Mouse (Mus musculus) heart, embryonic 13.5 days (tissue): Measurements from ENCODE around the gene Trappc3. TPM values are rescaled to one million over a fixed set of nuclear protein-coding genes. Genes with fewer than 3 reads are reported as not detected.

Source experiments
- ATAC-seq: fragments of 200-750 bp; cut with Nextera tagmentation; 2 replicates; pipeline ENCODE4 v1.8.0; 2017; ENCODE audit warnings: moderate TSS enrichment; ENCODE audit not compliant: insufficient number of reproducible peaks, low FRiP score, low TSS enrichment; ENCODE audit errors: extremely low read depth
- H3K27ac ChIP-seq: fragments of 300-500 bp; sonication (generic); replicated peaks from 2 replicates; pipeline ENCODE4 v1.5.1; 2015; ENCODE audit warnings: moderate library complexity, mild to moderate bottlenecking, inconsistent platforms
- H3K27me3 ChIP-seq: fragments of 300-500 bp; sonication (generic); replicated peaks from 2 replicates; pipeline ENCODE4 v1.6.1; 2015; ENCODE audit warnings: mild to moderate bottlenecking, inconsistent platforms
- H3K36me3 ChIP-seq: fragments of 300-500 bp; sonication (generic); 2 replicates; pipeline ENCODE4 v1.6.1; 2015; ENCODE audit warnings: mild to moderate bottlenecking, inconsistent platforms
- H3K4me1 ChIP-seq: fragments of 300-500 bp; sonication (generic); 2 replicates; pipeline ENCODE4 v1.6.1; 2015; ENCODE audit warnings: inconsistent platforms
- H3K4me2 ChIP-seq: fragments of 300-500 bp; sonication (generic); 2 replicates; pipeline ENCODE4 v1.6.1; 2015; ENCODE audit warnings: inconsistent platforms, mild to moderate bottlenecking, moderate library complexity
- H3K4me3 ChIP-seq: fragments of 300-500 bp; sonication (generic); 2 replicates; pipeline ENCODE4 v1.5.1; 2015; ENCODE audit warnings: moderate library complexity, mild to moderate bottlenecking, inconsistent platforms
- H3K9ac ChIP-seq: fragments of 300-500 bp; sonication (generic); 2 replicates; pipeline ENCODE4 v1.6.1; 2015; ENCODE audit warnings: inconsistent platforms, mild to moderate bottlenecking, moderate library complexity
- H3K9me3 ChIP-seq: fragments of 300-500 bp; sonication (generic); 2 replicates; pipeline ENCODE4 v1.6.1; 2016; ENCODE audit warnings: inconsistent platforms
- WGBS: fragments of 180-500 bp; shearing (Covaris S2); methylation state at CpG from one replicate; pipeline ENCODE4 v1.1.7; 2015; ENCODE audit warnings: mixed read lengths; 5-methylcytosine and 5-hydroxymethylcytosine counted together
- polyA plus RNA-seq: library from polyadenylated mRNA; unstranded; fragments of >200 nt; fragmentation: Nextera tagmentation; extraction: Ambion mirVana; gene quantifications from 2 replicates; pipeline ENCODE4 v1.2.1, GENCODE M21; 2015

Trappc3 gene
- polyA plus RNA-seq, 1 experiment from 2014 or later = 68.5 TPM

DNA sequence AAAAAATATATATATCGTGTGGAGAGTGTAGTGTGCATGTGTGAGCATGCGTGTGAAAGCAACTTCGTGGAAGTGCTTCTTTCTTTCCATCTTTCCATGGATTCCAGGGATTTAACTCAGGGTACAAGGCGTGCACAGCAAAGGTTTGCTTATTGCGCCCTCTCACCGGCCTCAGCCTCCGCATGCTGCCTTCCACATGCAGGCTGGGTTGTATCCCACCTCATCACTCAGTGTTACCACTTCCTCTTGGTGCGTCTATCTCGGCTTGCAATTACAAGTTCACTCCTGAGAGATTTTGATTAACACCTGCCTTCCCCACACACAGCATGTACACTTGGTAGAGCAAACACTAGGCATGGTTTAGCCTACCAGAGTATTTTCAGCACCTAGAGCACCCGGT lies 26.9 kb upstream of the Trappc3 start:
- peaks cover 36% of the 10 kb centered on the region for H3K4me1 ChIP-seq
- H3K27ac ChIP-seq = no peak overlapping the region
- ATAC-seq = no peak
- H3K9me3 ChIP-seq = no peaks in the 10 kb centered on the region
- H3K9ac ChIP-seq = no peak overlapping the region
- no peaks in the 10 kb centered on the region for H3K27me3 ChIP-seq
- 81% methylated on average over 10 of the region's 10 CpGs for WGBS
- no peak overlapping the region for H3K4me2 ChIP-seq
- H3K36me3 ChIP-seq = peaks cover 99% of the 10 kb centered on the region
- no peak overlapping the region for H3K4me3 ChIP-seq

DNA sequence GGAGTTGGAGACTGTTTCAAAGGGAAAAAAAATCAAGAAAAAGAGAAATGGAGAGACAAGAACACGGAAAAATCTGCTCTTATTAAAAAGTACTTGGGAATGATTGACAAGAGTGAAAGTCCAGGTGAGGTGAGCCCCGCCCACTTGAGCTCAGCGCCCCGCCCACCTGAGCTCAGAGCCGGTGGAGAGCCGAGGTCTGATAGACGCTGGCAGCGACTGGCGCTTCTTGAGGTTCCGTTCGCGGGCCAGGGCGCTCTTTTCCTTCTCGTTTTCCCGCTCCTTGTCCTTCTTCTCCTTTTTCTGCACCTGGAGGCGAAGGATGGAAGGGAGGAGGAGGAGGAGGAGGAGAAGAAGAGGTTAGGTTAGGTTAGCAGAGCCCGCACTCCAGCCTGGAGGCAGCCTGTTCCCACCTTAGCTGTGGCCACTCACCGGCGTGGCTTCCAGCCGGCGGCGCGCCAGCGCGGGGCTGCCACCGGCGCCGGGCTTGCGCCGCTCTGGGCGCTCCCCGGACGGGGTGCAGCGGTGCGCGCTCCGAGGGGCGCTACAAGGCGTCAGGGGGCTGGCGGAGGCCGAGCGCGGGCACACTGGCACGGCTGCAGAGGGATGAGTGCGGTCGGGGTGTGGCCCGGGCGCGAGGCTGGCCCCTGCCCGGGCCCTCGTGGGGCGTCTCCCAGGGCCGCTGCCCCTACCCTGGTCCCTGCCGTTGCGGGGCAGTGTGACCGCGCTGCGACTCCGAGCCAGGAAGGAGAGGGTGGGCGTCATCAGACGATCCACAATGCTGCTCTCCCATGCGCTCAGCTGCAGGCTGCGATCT lies 25.5 kb upstream of the Trappc3 start:
- Histone ChIP-seq H3K9me3 (no peaks in the 10 kb centered on the region), H3K27ac (peak overlapping the region; percentile 91), H3K9ac (peak overlapping the region; percentile 69), H3K36me3 (peaks cover 99% of the 10 kb centered on the region), H3K4me3 (no peak overlapping the region), H3K4me1 (peaks cover 39% of the 10 kb centered on the region), H3K4me2 (peak overlapping the region; percentile 48), H3K27me3 (no peaks in the 10 kb centered on the region)
- ATAC-seq = 0 out of 2 replicates have a peak, but pooled peaks have one; percentile 6
- 52% methylated on average over 59 of the region's 63 CpGs for WGBS

DNA sequence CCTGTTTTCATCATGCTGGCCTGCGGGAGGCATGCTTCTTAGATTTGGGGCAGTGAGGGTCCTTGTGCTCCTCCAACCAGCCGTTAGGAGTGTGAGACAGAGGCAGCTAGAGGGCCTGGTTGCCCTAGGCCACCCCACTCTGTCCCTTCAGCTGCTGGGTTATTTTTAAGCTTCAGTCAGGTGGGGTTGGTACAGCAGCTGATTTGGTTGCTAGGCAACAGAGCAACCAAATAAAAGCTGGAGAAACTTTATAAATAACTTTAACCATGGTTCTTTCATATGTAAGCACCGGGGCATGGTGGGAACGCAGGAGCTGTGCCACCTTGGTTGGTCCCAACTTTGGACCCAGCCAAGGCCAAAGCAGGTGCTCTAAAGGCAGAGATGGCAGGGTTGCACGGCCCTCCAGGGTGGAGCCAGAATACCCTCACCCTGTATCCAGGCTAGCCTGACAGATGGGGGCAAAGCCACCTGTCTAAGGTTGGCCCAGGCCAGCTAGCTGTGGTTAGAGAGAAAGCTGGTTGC lies 24.3 kb upstream of the Trappc3 start:
- Histone ChIP-seq H3K9me3 (no peaks in the 10 kb centered on the region), H3K4me2 (peak overlapping the region; percentile 48), H3K36me3 (peaks cover 97% of the 10 kb centered on the region), H3K27me3 (no peaks in the 10 kb centered on the region), H3K4me3 (no peak overlapping the region), H3K9ac (peak overlapping the region; percentile 69), H3K27ac (peak overlapping the region; percentile 91), H3K4me1 (peaks cover 50% of the 10 kb centered on the region)
- ATAC-seq = peak; percentile 38; the same call in 1 of the 2 replicates
- 32% methylated on average over 5 of the region's 5 CpGs for WGBS

DNA sequence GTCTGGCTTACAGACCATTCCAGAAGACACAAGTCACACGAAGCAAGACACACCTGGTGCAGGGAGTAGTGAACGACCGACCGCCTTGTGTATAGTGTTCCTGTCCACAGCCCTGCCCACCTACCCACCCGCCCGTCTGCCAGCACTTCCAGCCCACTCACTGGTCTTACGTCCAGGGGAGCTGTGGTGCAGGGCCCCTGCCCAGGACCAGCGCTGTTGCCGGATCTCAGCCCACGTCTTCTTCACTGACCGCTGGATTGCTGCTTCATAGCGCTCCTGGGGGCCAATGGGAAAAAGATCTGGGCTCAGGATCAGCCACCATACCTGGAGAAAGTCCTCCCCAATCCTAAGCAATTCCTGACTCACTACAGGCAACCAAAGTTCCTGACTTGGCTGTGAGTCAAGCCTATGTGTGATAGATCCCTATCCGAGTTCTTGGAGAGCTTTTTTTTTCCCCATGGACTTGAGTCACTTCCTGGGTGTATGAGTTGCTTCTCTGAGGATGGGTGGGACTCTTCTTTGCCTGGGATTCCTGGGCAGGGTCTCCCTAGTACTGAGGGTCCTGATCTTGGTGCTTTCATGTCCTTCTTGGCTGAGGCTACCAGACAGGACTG lies 22.2 kb upstream of the Trappc3 start:
- H3K36me3 ChIP-seq = peaks cover 76% of the 10 kb centered on the region
- no peak for ATAC-seq
- H3K4me1 ChIP-seq = peaks cover 60% of the 10 kb centered on the region
- no peaks in the 10 kb centered on the region for H3K27me3 ChIP-seq
- 89% methylated on average over 13 of the region's 13 CpGs for WGBS
- H3K4me2 ChIP-seq = no peak overlapping the region
- no peak overlapping the region for H3K9ac ChIP-seq
- no peak overlapping the region for H3K4me3 ChIP-seq
- H3K9me3 ChIP-seq = no peaks in the 10 kb centered on the region
- no peak overlapping the region for H3K27ac ChIP-seq

DNA sequence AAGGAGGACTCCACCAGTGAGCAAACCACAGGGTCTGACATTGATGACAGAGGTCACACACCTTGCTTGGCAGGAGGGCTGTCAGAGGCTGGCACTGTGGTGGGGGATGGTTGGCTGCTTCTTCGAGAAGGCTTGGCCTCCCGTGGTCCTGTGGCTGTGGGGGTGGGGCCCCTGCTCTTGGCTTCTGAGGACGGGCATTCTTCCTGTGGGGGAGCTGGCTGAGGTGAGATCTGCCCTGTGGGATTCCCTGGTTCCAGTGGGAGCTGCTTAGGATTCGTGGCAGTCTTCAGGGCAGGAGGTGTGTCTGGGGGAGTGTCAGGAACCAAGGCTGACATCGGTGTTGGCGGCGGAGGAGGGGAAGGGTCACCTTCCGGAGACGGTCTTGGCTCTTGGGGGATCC lies 20.2 kb upstream of the Trappc3 start:
- H3K9me3 ChIP-seq = no peaks in the 10 kb centered on the region
- WGBS = 25% methylated on average over 9 of the region's 9 CpGs
- no peak for ATAC-seq
- no peaks in the 10 kb centered on the region for H3K27me3 ChIP-seq
- peak overlapping the region; percentile 41 for H3K27ac ChIP-seq
- H3K4me2 ChIP-seq = no peak overlapping the region
- H3K36me3 ChIP-seq = peaks cover 75% of the 10 kb centered on the region
- no peak overlapping the region for H3K4me3 ChIP-seq
- peaks cover 57% of the 10 kb centered on the region for H3K4me1 ChIP-seq
- H3K9ac ChIP-seq = peak overlapping the region; percentile 55; the same call in 1 of the 2 replicates

DNA sequence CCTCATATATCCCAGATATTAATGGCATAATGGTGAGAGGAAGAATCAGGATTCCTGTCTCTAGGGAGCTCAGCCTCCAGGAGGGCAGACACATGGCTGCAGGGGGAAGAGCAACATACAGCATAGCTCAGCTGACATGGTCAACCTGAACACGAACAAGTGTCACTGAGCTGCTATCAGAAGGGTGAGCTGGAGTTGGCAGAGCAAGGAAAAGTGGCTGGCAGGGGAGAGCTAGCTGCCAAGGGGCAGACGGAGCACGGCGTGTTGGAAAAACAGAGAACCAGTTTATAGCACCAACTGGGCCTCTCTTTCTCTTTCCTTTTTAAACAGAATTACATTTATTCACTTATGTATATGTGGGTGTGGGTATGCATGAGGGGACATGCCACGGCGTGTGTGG lies 19.6 kb upstream of the Trappc3 start:
- Histone ChIP-seq H3K4me2 (no peak overlapping the region), H3K4me1 (peaks cover 57% of the 10 kb centered on the region), H3K27me3 (no peaks in the 10 kb centered on the region), H3K9ac (peak overlapping the region; percentile 55), H3K4me3 (no peak overlapping the region), H3K9me3 (no peaks in the 10 kb centered on the region), H3K27ac (peak overlapping the region; percentile 25), H3K36me3 (peaks cover 73% of the 10 kb centered on the region)
- ATAC-seq = no peak
- 74% methylated on average over 6 of the region's 6 CpGs for WGBS

DNA sequence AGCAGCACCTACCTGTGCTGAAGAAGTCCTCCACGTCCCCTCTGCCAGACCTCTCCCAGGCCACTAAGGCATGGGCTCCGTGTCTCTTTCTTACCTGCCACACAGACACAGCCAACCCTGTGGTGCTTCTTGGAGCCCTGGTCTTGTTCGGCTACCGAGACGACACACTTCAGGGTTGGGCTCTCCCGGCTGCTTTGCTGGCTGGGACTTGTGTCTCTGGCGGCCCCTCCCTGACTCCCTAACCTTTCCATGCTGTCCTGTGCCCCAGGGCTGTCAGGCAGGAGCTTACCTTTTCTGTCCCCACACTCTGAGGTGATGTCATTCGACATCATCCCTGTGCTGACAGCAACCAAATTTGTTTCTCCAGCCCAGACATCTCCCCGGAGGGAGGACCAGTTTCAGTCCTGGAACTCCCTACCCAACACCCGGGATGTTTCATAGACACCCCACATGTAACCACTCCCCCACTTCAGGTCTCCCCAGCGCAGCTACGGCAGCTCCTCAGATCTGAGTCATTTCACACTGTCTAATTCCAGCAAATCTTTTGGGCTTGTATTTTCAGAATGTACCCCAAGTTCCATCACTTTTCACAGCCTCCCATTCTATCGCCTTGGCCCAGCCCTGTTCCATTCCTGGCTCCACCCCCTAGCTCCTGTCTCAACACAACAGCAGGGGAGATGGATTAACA lies 15.8 kb upstream of the Trappc3 start:
- Histone ChIP-seq H3K9me3 (no peaks in the 10 kb centered on the region), H3K27ac (no peak overlapping the region), H3K4me3 (no peak overlapping the region), H3K27me3 (no peaks in the 10 kb centered on the region), H3K4me1 (peaks cover 75% of the 10 kb centered on the region), H3K9ac (no peak overlapping the region), H3K4me2 (no peak overlapping the region), H3K36me3 (peaks cover 45% of the 10 kb centered on the region)
- no peak for ATAC-seq
- 63% methylated on average over 13 of the region's 13 CpGs for WGBS

DNA sequence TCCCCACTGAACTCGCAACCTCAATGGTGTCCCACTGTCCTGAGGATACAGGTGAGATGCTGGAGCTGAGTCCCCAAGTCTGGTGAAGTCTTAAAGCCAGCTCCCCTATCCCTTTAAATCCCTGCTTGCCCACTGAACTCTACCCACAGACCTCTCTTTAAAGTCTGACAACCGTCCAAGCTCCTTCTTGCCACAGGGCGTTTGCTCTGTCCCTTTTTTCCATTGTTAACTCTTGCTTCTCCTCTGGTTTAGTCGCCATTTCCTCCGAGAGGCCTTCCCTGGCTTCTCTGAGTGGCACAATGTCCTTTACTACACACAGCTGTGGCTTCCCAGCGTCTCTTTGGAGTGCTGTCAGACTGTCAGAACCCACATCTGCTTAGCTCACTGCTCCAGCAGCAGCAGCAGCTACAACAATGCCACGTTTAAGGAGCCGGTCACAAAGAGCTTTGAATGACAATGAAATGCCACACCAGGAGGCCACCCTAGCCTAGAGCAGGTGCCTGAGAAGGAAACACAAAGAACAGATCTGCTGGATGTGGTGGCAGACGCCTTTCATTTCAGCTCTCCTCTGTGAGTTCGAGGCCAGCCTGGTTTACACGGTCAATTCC lies 13.8 kb upstream of the Trappc3 start:
- peak overlapping the region; percentile 38; the same call in 1 of the 2 replicates for H3K27ac ChIP-seq
- ATAC-seq = no peak
- peaks cover 75% of the 10 kb centered on the region for H3K4me1 ChIP-seq
- peak overlapping the region; percentile 55; the same call in 1 of the 2 replicates for H3K9ac ChIP-seq
- H3K4me2 ChIP-seq = no peak overlapping the region
- H3K27me3 ChIP-seq = no peaks in the 10 kb centered on the region
- no peak overlapping the region for H3K4me3 ChIP-seq
- no peaks in the 10 kb centered on the region for H3K9me3 ChIP-seq
- 33% methylated on average over 11 of the region's 11 CpGs for WGBS
- peaks cover 32% of the 10 kb centered on the region for H3K36me3 ChIP-seq

DNA sequence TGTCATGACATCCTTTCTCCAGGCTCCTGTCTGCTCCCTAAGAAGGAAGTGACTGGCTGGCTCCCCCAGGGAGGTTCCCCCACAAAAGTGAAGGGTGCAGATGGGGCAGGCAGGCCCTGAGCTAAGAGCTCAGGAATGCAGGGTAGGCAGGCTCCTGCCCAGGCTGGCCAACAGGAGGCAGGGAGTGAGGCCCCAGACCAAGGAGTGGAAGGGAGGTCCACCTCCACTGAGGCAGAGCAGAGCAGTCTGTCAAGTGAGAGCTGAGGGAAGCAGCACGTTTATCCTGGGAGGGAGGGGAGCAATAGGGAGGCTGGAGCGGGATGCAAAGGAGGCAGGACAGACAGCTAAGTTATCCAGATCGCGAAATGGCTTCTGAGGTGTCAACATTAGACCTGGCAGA lies 11.5 kb upstream of the Trappc3 start:
- Histone ChIP-seq H3K9ac (peak overlapping the region; percentile 74), H3K9me3 (no peaks in the 10 kb centered on the region), H3K27ac (peak overlapping the region; percentile 74), H3K36me3 (peaks cover 26% of the 10 kb centered on the region), H3K4me3 (no peak overlapping the region), H3K4me1 (peaks cover 88% of the 10 kb centered on the region), H3K4me2 (peak overlapping the region; percentile 98), H3K27me3 (no peaks in the 10 kb centered on the region)
- WGBS = 22% methylated on average over 4 of the region's 4 CpGs
- no peak for ATAC-seq

DNA sequence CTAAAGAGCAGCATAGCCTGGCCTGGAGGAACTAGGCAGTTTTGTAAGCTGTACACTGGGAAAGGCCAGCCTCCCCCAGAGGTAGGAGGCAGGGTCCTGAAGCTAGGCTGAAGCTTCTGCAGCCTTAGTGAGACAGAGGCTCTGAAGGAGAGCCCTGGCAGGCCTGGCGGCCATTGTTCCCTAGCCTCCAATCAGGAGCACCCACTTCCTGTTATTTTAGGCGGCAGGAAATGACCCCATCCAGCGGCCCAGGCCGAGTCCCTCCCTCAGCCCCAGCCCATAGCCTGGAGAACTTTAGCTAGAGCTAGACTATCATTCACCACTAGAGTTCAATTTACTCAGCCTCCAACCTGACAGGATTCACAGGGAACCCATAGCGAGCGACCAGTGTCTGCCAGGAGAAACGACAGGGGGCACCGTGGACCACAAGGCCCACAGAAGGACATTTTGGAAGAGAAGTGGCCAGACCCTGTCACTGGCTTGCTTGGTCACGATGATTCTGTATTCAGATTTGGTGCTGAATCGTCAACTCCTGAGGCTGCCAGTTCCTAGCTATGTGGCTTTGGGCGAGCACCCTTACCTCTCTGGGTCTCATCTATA lies 10.4 kb upstream of the Trappc3 start:
- 48% methylated on average over 11 of the region's 11 CpGs for WGBS
- H3K9ac ChIP-seq = peak overlapping the region; percentile 74
- H3K4me1 ChIP-seq = peaks cover 81% of the 10 kb centered on the region
- H3K27ac ChIP-seq = peak overlapping the region; percentile 74
- H3K9me3 ChIP-seq = no peaks in the 10 kb centered on the region
- no peaks in the 10 kb centered on the region for H3K27me3 ChIP-seq
- peak overlapping the region; percentile 23 for H3K4me3 ChIP-seq
- H3K4me2 ChIP-seq = peak overlapping the region; percentile 98
- H3K36me3 ChIP-seq = peaks cover 15% of the 10 kb centered on the region; the same call in 1 of the 2 replicates
- no peak for ATAC-seq
